Mouse (Mus musculus) CH12.LX (cell line): ENCODE results near the gene Zfp950. TPM values are rescaled to one million over a fixed set of nuclear protein-coding genes. Genes with fewer than 3 reads are reported as not detected.
A peak's percentile ranks its signal among the peaks of the same experiment; 100 is the strongest.

Source experiments
- DNase-seq: peaks from one replicate; pipeline ENCODE4 v3.0.0-alpha.2; 2013; ENCODE audit errors: extremely low read depth
- H3K27ac ChIP-seq: 2 replicates; pipeline ENCODE4 v1.5.1; 2012; ENCODE audit warnings: low read depth, mild to moderate bottlenecking, control low read depth, moderate library complexity; ENCODE audit not compliant: insufficient read depth
- H3K27me3 ChIP-seq: replicated peaks from 2 replicates; pipeline ENCODE3; 2012; ENCODE audit warnings: inconsistent platforms
- H3K36me3 ChIP-seq, 2 experiments: replicated peaks in 1 of 2; 2 replicates each; pipeline versions ENCODE3 to v1.6.1; 2012; ENCODE audit warnings: inconsistent platforms in 1 of 2, low read length in 1 of 2, mild to moderate bottlenecking in 1 of 2, mixed read lengths in 1 of 2, moderate library complexity in 1 of 2; ENCODE audit not compliant: control insufficient read depth in 1 of 2, insufficient read depth in 1 of 2
- H3K4me1 ChIP-seq, 2 experiments: 2 replicates each; pipeline ENCODE4 v1.6.1; 2012; ENCODE audit warnings: inconsistent platforms in 1 of 2, moderate library complexity in 1 of 2; ENCODE audit not compliant: insufficient read depth in 2 of 2, control insufficient read depth in 1 of 2
- H3K4me2 ChIP-seq: 2 replicates; pipeline ENCODE4 v1.6.1; 2012; ENCODE audit warnings: low read depth, mild to moderate bottlenecking, control low read depth; ENCODE audit not compliant: poor library complexity, insufficient read depth, severe bottlenecking
- H3K4me3 ChIP-seq, 3 experiments: fragments of 150-350 bp in 1 of 3; sonication (generic) in 1 of 3; replicated peaks in 1 of 3; 2 replicates each; pipeline versions ENCODE3 to v1.5.1; 2011 to 2012; ENCODE audit warnings: low read depth in 2 of 3, low read length in 2 of 3, mild to moderate bottlenecking in 2 of 3, moderate library complexity in 2 of 3, control low read depth in 1 of 3, improper control_type of control experiment in 1 of 3, inconsistent platforms in 1 of 3, mixed read lengths in 1 of 3; ENCODE audit not compliant: poor library complexity in 1 of 3
- H3K79me2 ChIP-seq: replicated peaks from 2 replicates; pipeline ENCODE4 v1.6.1; 2012; ENCODE audit warnings: mild to moderate bottlenecking, moderate library complexity; ENCODE audit not compliant: control insufficient read depth, poor library complexity, insufficient read depth, severe bottlenecking; ENCODE audit errors: extremely low read depth
- H3K9ac ChIP-seq: 2 replicates; pipeline ENCODE4 v1.6.1; 2012; ENCODE audit warnings: low read depth, mild to moderate bottlenecking, control low read depth, moderate library complexity; ENCODE audit not compliant: insufficient read depth
- H3K9me3 ChIP-seq: replicated peaks from 2 replicates; pipeline ENCODE3; 2012; ENCODE audit warnings: low read length, inconsistent platforms, mixed read lengths
- BHLHE40 ChIP-seq: IDR thresholded peaks from 2 replicates; pipeline ENCODE4 v1.6.1; 2011; ENCODE audit warnings: mild to moderate bottlenecking, low read depth, low read length, improper control_type of control experiment
- CHD2 ChIP-seq: IDR thresholded peaks from 2 replicates; pipeline ENCODE4 v1.6.1; 2011; ENCODE audit warnings: low read length, improper control_type of control experiment
- ELF1 ChIP-seq: IDR thresholded peaks from 2 replicates; pipeline ENCODE4 v1.6.1; 2014; ENCODE audit warnings: low read depth, mild to moderate bottlenecking, inconsistent platforms, low read length, improper control_type of control experiment
- ETS1 ChIP-seq: conservative IDR thresholded peaks from 2 replicates; pipeline ENCODE4 v1.6.1; 2012; ENCODE audit warnings: low read depth, mild to moderate bottlenecking, inconsistent platforms, low read length, improper control_type of control experiment, moderate library complexity
- JUN ChIP-seq: IDR thresholded peaks from 2 replicates; pipeline ENCODE4 v1.6.1; 2011; ENCODE audit warnings: low read depth, mild to moderate bottlenecking, low read length, improper control_type of control experiment, moderate library complexity; ENCODE audit not compliant: insufficient read depth
- JUND ChIP-seq: conservative IDR thresholded peaks from 2 replicates; pipeline ENCODE4 v1.6.1; 2011; ENCODE audit warnings: low read depth, low read length, improper control_type of control experiment
- MAFK ChIP-seq: IDR thresholded peaks from 2 replicates; pipeline ENCODE4 v1.6.1; 2011; ENCODE audit warnings: low read length, improper control_type of control experiment; ENCODE audit not compliant: insufficient replicate concordance
- MAX ChIP-seq: IDR thresholded peaks from 2 replicates; pipeline ENCODE4 v1.6.1; 2011; ENCODE audit warnings: low read length, improper control_type of control experiment
- MEF2A ChIP-seq: IDR thresholded peaks from 2 replicates; pipeline ENCODE4 v1.6.1; 2014; ENCODE audit warnings: low read depth, mild to moderate bottlenecking, inconsistent platforms, low read length, improper control_type of control experiment, borderline replicate concordance
- MXI1 ChIP-seq: IDR thresholded peaks from 2 replicates; pipeline ENCODE4 v1.6.1; 2011; ENCODE audit warnings: mild to moderate bottlenecking, low read depth, low read length, improper control_type of control experiment
- MYC ChIP-seq: IDR thresholded peaks from 2 replicates; pipeline ENCODE4 v1.6.1; 2011; ENCODE audit warnings: low read depth, mild to moderate bottlenecking, improper control_type of control experiment, low read length
- NELFE ChIP-seq: IDR thresholded peaks from 2 replicates; pipeline ENCODE4 v1.6.1; 2011; ENCODE audit warnings: low read depth, low read length, improper control_type of control experiment
- RAD21 ChIP-seq: IDR thresholded peaks from 2 replicates; pipeline ENCODE4 v1.6.1; 2011; ENCODE audit warnings: low read depth, mild to moderate bottlenecking, low read length, improper control_type of control experiment, moderate library complexity
- RCOR1 ChIP-seq: conservative IDR thresholded peaks from 2 replicates; pipeline ENCODE4 v1.6.1; 2012; ENCODE audit warnings: low read depth, mild to moderate bottlenecking, inconsistent platforms, low read length, improper control_type of control experiment
- SIN3A ChIP-seq: IDR thresholded peaks from 2 replicates; pipeline ENCODE4 v1.6.1; 2012; ENCODE audit warnings: low read length, improper control_type of control experiment, inconsistent platforms
- TBP ChIP-seq: conservative IDR thresholded peaks from 2 replicates; pipeline ENCODE4 v1.6.1; 2011; ENCODE audit warnings: low read depth, low read length, improper control_type of control experiment
- TCF12 ChIP-seq: IDR thresholded peaks from 2 replicates; pipeline ENCODE4 v1.6.1; 2014; ENCODE audit warnings: low read depth, mild to moderate bottlenecking, inconsistent platforms, low read length, improper control_type of control experiment
- ZC3H11A ChIP-seq: IDR thresholded peaks from 2 replicates; pipeline ENCODE4 v1.6.1; 2012; ENCODE audit warnings: low read depth, mild to moderate bottlenecking, inconsistent platforms, low read length, improper control_type of control experiment
- ZMIZ1 ChIP-seq: IDR thresholded peaks from 2 replicates; pipeline ENCODE4 v1.6.1; 2012; ENCODE audit warnings: low read depth, mild to moderate bottlenecking, inconsistent platforms, low read length, improper control_type of control experiment
- dilution Hi-C: fragments of 300-500 bp; cut with MboI; formaldehyde crosslinking; loops from 2 replicates; pipeline ENCODE4 v1.14.3; 2020; ENCODE audit warnings: low sequenced_read_pairs; ENCODE audit not compliant: extremely low pct_unique_long_range_greater_than_20kb, extremely low pct_ligation_motif_present
- in situ Hi-C: fragments of 300-500 bp; cut with MboI; formaldehyde crosslinking; loops from 3 replicates; pipeline ENCODE4 v1.14.3; 2019; ENCODE audit warnings: low sequenced_read_pairs, low pct_ligation_motif_present, low pct_unique_long_range_greater_than_20kb, mixed read lengths
- polyA plus RNA-seq: library from polyadenylated mRNA; unstranded; fragments of >175 nt; gene quantifications from 2 replicates; pipeline ENCODE4 v1.2.1, GENCODE M21; 2012; ENCODE audit warnings: low read depth; ENCODE audit not compliant: insufficient read length
- total RNA-seq, 2 experiments: library from RNA; depleted of rRNA; stranded (reverse); fragments of 300-350 nt in 1 of 2; fragments of >200 nt in 1 of 2; gene quantifications; 2 replicates each; pipeline ENCODE4 v1.2.3; 2012 to 2014

Gene Zfp950
- total and polyA plus RNA-seq, 3 experiments: 6.1 to 11.1 (median 10.8) TPM

GRCm38 (mm10) chr19:61064386-61064785 lies 76.3 kb downstream of the Zfp950 start:
- H3K9me3 ChIP-seq: no peaks in the 10 kb centered on the region
- TF ChIP-seq NELFE (no peak), MAFK (no peak), BHLHE40 (no peak), ELF1 (no peak), CHD2 (no peak), JUN (no peak), TBP (no peak), ZMIZ1 (no peak), JUND (no peak), MYC (no peak), MAX (no peak), SIN3A (no peak), RAD21 (no peak), MXI1 (no peak), TCF12 (no peak), RCOR1 (no peak), ZC3H11A (no peak), MEF2A (no peak)
- H3K27ac ChIP-seq: no peak overlapping the region
- H3K27me3 ChIP-seq: no peaks in the 10 kb centered on the region
- dilution Hi-C loops: no loop called here
- peaks cover 2 to 35% of the 10 kb centered on the region in 2 experiments for H3K36me3 ChIP-seq
- in situ Hi-C loops: no loop called here
- H3K4me1 ChIP-seq: peaks cover 0 to 6% of the 10 kb centered on the region in 2 experiments; a peak in 1 of 4 replicates
- H3K9ac ChIP-seq: no peak overlapping the region
- no peak for DNase-seq
- H3K4me2 ChIP-seq: no peak overlapping the region
- H3K4me3 ChIP-seq: no peak overlapping the region
- no peaks in the 10 kb centered on the region for H3K79me2 ChIP-seq

- peak; percentile 45; the same call in 1 of the 2 replicates for TF ChIP-seq BHLHE40
- TF ChIP-seq ETS1: peak; percentile 33; the same call in 1 of the 2 replicates
- TF ChIP-seq CHD2: no peak
- 0 out of 2 replicates have a peak, but pooled peaks have one; percentile 3 for TF ChIP-seq TCF12
- no peaks in the 10 kb centered on the region for H3K27me3 ChIP-seq
- no peak overlapping the region for H3K27ac ChIP-seq
- no peak overlapping the region for H3K4me3 ChIP-seq
- no peak for DNase-seq
- peaks cover 2 to 24% of the 10 kb centered on the region in 2 experiments for H3K36me3 ChIP-seq
- dilution Hi-C loops (no loop called here), in situ Hi-C loops (no loop called here)
- H3K4me1 ChIP-seq: peaks cover 13 to 55% of the 10 kb centered on the region in 2 experiments; a peak in 3 of 4 replicates
- 0 out of 2 replicates have a peak, but pooled peaks cover 2% of the 10 kb centered on the region for H3K79me2 ChIP-seq
- no peak overlapping the region for H3K4me2 ChIP-seq
- peaks cover 10% of the 10 kb centered on the region for H3K9me3 ChIP-seq
- H3K9ac ChIP-seq: no peak overlapping the region
Observed at GRCm38 (mm10) chr19:61057581-61057980, 83.1 kb downstream of the Zfp950 start.
